Mouse (Mus musculus): ENCODE measurements around the gene Mcm5. TPM values are rescaled to one million over a fixed set of nuclear protein-coding genes. Genes with fewer than 3 reads are reported as not detected.

Mcm5 gene
- total and polyA plus RNA-seq, 2 experiments = 2.2 to 2.8 TPM

DNA sequence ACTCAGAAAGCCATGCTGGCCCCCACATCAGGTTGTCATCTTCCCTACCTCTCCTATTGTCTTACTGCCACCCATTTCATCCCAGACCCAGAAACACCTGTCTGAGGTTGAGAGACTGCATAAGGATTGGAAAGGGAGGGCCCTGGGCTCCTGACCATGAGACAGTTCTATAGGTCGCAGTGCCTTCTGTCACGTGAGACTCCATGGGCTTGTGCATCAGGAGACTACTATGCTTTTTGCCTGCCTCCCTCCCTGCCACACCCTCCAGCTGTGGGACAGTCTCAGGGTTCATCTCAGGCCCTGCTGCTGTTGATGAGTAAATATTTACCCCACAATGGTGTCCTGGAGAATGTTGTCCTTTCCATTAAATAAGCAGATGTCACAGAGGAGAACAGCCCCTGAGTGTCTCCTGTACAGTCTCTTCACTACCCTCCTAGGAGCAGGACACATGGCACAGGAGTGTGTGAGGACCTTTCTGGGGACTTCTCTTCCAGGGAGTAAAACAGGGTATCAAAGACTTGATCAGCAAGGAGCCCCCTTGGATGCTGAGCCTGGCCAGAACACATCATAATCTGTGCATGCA lies 46.5 kb downstream of the Mcm5 start:
- no peaks in the 10 kb centered on the region for H3K79me2 ChIP-seq (ENCODE audit: control insufficient read depth, insufficient read depth, low read length)
- H3K4me1 ChIP-seq (ENCODE audit: control insufficient read depth, insufficient read depth, low read length) = no peaks in the 10 kb centered on the region; the same call in 1 of the 2 replicates
- WGBS = 74% methylated on average over 2 of the region's 2 CpGs
- DNase-seq (ENCODE audit: extremely low read depth, low read depth, low spot score) = no peak
- H3K27me3 ChIP-seq (ENCODE audit: control insufficient read depth, insufficient read depth, low read length) = no peaks in the 10 kb centered on the region
- H3K27ac ChIP-seq (replicated peaks; ENCODE audit: insufficient read depth, low read depth, low read length) = no peak overlapping the region
- TF ChIP-seq CTCF (IDR thresholded peaks at IDR 0.05; ENCODE audit: low read depth, low read length) (no peak), POLR2A (IDR thresholded peaks at IDR 0.05; ENCODE audit: extremely low read depth, insufficient read depth, low read length) (no peak)
- no peak overlapping the region for H3K4me3 ChIP-seq (ENCODE audit: insufficient read depth, low read depth, low read length)
- H3K36me3 ChIP-seq (ENCODE audit: control insufficient read depth, insufficient read depth, low read length) = no peaks in the 10 kb centered on the region
- no peak overlapping the region for H3K9ac ChIP-seq (ENCODE audit: low read depth, low read length)

DNA sequence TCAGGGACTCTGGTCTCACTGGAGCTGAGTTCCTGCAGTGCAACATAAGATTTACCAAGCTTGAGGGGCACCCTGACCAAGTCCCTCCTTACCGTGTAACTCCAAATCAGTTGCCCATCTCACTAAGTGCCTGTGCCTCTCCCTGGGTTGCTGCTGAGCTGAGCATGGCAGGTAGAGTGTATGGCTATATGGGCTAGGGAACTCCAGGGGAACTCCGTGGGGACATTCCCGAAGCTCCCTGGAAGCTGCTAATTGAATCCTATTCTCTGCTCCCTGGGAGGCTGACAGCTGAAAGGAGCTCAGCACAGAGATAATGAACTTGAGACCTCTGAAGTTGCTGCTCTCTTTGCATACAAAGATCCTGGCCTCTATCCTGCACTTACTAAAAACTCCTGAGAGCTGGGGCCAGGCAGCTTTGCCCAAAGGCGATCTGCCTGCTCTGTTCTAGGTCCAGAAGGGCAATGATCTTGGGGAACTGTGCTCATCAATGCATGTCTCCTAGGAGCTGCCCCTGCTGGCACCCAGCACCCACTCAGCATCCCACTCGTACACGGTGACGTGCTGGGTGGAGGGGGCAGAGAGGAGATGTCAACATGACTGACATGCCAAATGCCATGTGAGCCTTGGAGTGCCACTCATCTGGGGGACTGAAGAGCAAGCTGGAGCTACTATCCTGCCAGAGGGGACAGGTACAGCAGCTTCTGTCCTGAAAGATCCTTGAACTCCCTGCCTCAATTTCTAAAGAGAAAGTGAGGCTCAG lies 48.3 kb downstream of the Mcm5 start:
- TF ChIP-seq POLR2A (IDR thresholded peaks at IDR 0.05; ENCODE audit: extremely low read depth, insufficient read depth, low read length) (no peak), CTCF (IDR thresholded peaks at IDR 0.05; ENCODE audit: low read depth, low read length) (no peak)
- DNase-seq (ENCODE audit: extremely low read depth, low read depth, low spot score) = no peak
- Histone ChIP-seq H3K27me3 (ENCODE audit: control insufficient read depth, insufficient read depth, low read length) (no peaks in the 10 kb centered on the region), H3K9ac (ENCODE audit: low read depth, low read length) (no peak overlapping the region), H3K4me1 (ENCODE audit: control insufficient read depth, insufficient read depth, low read length) (no peaks in the 10 kb centered on the region; the same call in 1 of the 2 replicates), H3K79me2 (ENCODE audit: control insufficient read depth, insufficient read depth, low read length) (no peaks in the 10 kb centered on the region), H3K4me3 (ENCODE audit: insufficient read depth, low read depth, low read length) (no peak overlapping the region), H3K36me3 (ENCODE audit: control insufficient read depth, insufficient read depth, low read length) (no peaks in the 10 kb centered on the region), H3K27ac (replicated peaks; ENCODE audit: insufficient read depth, low read depth, low read length) (no peak overlapping the region)
- 68% methylated on average over 7 of the region's 7 CpGs for WGBS

DNA sequence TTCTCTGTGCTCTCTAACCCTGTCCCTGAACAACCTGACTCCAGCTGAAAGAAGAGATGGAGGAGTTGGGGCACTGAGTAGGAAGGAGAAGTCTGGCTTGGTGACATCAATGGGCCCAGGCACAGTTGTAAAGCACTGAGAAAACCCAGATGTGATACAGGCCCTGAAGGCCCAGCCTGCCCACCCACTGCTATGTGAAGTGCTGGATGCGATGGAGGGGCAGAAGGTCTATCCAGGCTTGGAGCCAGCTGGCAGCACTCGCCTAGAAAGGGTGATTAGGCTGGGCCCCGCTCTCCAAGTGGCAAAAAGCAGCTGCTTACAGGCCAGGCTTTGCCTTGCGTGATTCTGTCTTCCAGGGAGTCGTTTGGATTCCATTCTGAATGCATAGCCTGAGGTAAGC lies 60.0 kb downstream of the Mcm5 start:
- 86% methylated on average over 5 of the region's 5 CpGs for WGBS
- TF ChIP-seq CTCF (IDR thresholded peaks at IDR 0.05; ENCODE audit: low read depth, low read length) = no peak
- no peak for TF ChIP-seq POLR2A (IDR thresholded peaks at IDR 0.05; ENCODE audit: extremely low read depth, insufficient read depth, low read length)
- Histone ChIP-seq H3K36me3 (ENCODE audit: control insufficient read depth, insufficient read depth, low read length) (no peaks in the 10 kb centered on the region), H3K27ac (replicated peaks; ENCODE audit: insufficient read depth, low read depth, low read length) (no peak overlapping the region), H3K9ac (ENCODE audit: low read depth, low read length) (no peak overlapping the region), H3K27me3 (ENCODE audit: control insufficient read depth, insufficient read depth, low read length) (no peaks in the 10 kb centered on the region), H3K4me3 (ENCODE audit: insufficient read depth, low read depth, low read length) (no peak overlapping the region), H3K4me1 (ENCODE audit: control insufficient read depth, insufficient read depth, low read length) (no peaks in the 10 kb centered on the region), H3K79me2 (ENCODE audit: control insufficient read depth, insufficient read depth, low read length) (no peaks in the 10 kb centered on the region)
- no peak for DNase-seq (ENCODE audit: extremely low read depth, low read depth, low spot score)

DNA sequence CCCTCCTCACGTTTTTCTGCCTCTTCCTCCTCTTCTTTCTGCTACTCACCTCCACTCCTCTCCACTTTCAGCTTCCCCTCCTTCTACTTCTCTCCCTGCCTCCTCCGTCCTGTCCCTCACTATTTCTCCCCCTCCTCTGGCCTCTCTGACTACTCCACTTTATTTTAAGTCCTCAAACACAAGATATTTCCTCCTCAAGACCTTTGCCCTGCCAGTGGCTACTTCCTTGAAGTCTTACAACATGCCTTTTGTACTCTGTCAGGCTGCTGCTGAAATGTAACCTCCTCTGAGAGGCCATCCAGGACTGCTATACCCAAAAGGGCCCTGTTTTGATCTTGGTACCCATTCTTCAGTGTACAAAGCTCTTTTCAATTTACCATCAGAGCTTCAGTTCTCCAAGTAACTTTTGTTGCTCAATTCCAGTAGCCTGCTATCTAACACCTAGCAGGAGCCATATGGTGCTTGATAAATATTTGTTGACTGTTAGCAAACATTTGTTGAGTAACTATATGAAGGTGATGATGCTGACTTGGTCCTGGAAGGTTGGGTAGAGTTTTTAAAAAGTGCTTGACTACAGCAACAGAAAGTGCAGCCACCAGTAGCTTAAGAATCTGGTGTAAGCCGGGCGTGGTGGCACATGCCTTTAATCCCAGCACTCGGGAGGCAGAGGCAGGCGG lies 62.8 kb downstream of the Mcm5 start:
- DNase-seq (ENCODE audit: extremely low read depth, low read depth, low spot score) = no peak
- TF ChIP-seq CTCF (IDR thresholded peaks at IDR 0.05; ENCODE audit: low read depth, low read length) = no peak
- no peak for TF ChIP-seq POLR2A (IDR thresholded peaks at IDR 0.05; ENCODE audit: extremely low read depth, insufficient read depth, low read length)
- Histone ChIP-seq H3K4me3 (ENCODE audit: insufficient read depth, low read depth, low read length) (no peak overlapping the region), H3K27me3 (ENCODE audit: control insufficient read depth, insufficient read depth, low read length) (no peaks in the 10 kb centered on the region), H3K27ac (replicated peaks; ENCODE audit: insufficient read depth, low read depth, low read length) (no peak overlapping the region), H3K9ac (ENCODE audit: low read depth, low read length) (no peak overlapping the region), H3K4me1 (ENCODE audit: control insufficient read depth, insufficient read depth, low read length) (no peaks in the 10 kb centered on the region), H3K36me3 (ENCODE audit: control insufficient read depth, insufficient read depth, low read length) (no peaks in the 10 kb centered on the region), H3K79me2 (ENCODE audit: control insufficient read depth, insufficient read depth, low read length) (no peaks in the 10 kb centered on the region)
- WGBS = 77% methylated on average over 6 of the region's 6 CpGs

Other genes with a start within 250 kb of the Mcm5 start
- not detected in 2 replicates for gene Isx, start 236.4 kb upstream of the Mcm5 start, total RNA-seq (2014; rRNA removed)
- 0.06 TPM in 1 of 2 replicates, not detected in the other for gene Isx, start 236.4 kb upstream of the Mcm5 start, polyA plus RNA-seq (2012; rRNA removed)
- gene Hmgxb4, start 116.2 kb upstream of the Mcm5 start, total RNA-seq (2014; rRNA removed) = 8.8 and 9.4 TPM in 2 replicates
- 3.1 and 4.5 TPM in 2 replicates for gene Hmgxb4, start 116.2 kb upstream of the Mcm5 start, polyA plus RNA-seq (2012; rRNA removed)
- gene Tom1, start 75.9 kb upstream of the Mcm5 start, total RNA-seq (2014; rRNA removed) = 12.2 and 16.2 TPM in 2 replicates
- gene Tom1, start 75.9 kb upstream of the Mcm5 start, polyA plus RNA-seq (2012; rRNA removed) = 27.7 and 29.3 TPM in 2 replicates
- 16.0 and 33.4 TPM in 2 replicates for gene Hmox1, start 15.9 kb upstream of the Mcm5 start, total RNA-seq (2014; rRNA removed)
- gene Hmox1, start 15.9 kb upstream of the Mcm5 start, polyA plus RNA-seq (2012; rRNA removed) = 12.4 and 19.2 TPM in 2 replicates
- 0.09 TPM in 1 of 2 replicates, not detected in the other for gene Rasd2, start 104.4 kb downstream of the Mcm5 start, total RNA-seq (2014; rRNA removed)
- 0.02 and 0.13 TPM in 2 replicates for gene Rasd2, start 104.4 kb downstream of the Mcm5 start, polyA plus RNA-seq (2012; rRNA removed)

Data from liver, adult 2 months (tissue).